In genomic region chr5:86246559-86246958, GRCm38 (mm10) we compare ENCODE assay signal across 16 mouse cellular contexts. TPM values are rescaled to one million over a fixed set of nuclear protein-coding genes. Genes with fewer than 3 reads are reported as not detected.
"Had no signal": no experiment of that assay in that cellular context is flagged by ENCODE, and none has a peak within 500 bp of the region (broad histone marks: within the 10 kb centered on the region; RNA-seq: fewer than 3 reads in every experiment).

No protein-coding gene starts in this region.

- DNase-seq: kidney, adult 18-20 months; kidney, adult 9 months; kidney, postnatal 14 days; kidney, postnatal 4 days; liver; lung, adult 18-20 months; lung, postnatal 10 days; lung, postnatal 36 days; retina, postnatal 1 day; spleen, adult 18-20 months; thymus, adult 18-20 months; thymus, postnatal 36 days had no signal

RNA-seq across cellular contexts. Expression of gene Tmprss11c, which starts 42.5 kb away (rescaled TPM):
- total RNA-seq: layer of hippocampus, adult 18-20 months; layer of hippocampus, postnatal 14 days; left cerebral cortex, adult 8-10 months; monocyte, adult 5-6 weeks had no signal

RNA-seq across cellular contexts. Expression of gene Gnrhr, which starts 48.9 kb away (rescaled TPM):
- total RNA-seq: layer of hippocampus, adult 18-20 months; layer of hippocampus, postnatal 14 days; left cerebral cortex, adult 8-10 months; monocyte, adult 5-6 weeks had no signal
